Mouse (Mus musculus) lung, adult 2 months (tissue): ENCODE data around the gene Itga9. TPM values are rescaled to one million over a fixed set of nuclear protein-coding genes. Genes with fewer than 3 reads are reported as not detected.

Experiments used
- DNase-seq: peaks from one replicate; pipeline ENCODE4 v3.0.0; 2022
- H3K4me1 ChIP-seq: fragments of 200-500 bp; 2 replicates; pipeline ENCODE4 v1.6.1; 2011; ENCODE audit warnings: low read length; ENCODE audit not compliant: control insufficient read depth, insufficient read depth
- H3K4me3 ChIP-seq: fragments of 200-500 bp; replicated peaks from 2 replicates; pipeline ENCODE3; 2011; ENCODE audit warnings: low read depth, mild to moderate bottlenecking, control low read depth, low read length; ENCODE audit errors: extremely low read depth
- CTCF ChIP-seq: fragments of 200-500 bp; IDR thresholded peaks from 2 replicates; pipeline ENCODE4 v1.5.1; 2011; ENCODE audit warnings: mild to moderate bottlenecking, low read length, control low read depth; ENCODE audit not compliant: insufficient read depth
- POLR2A ChIP-seq: fragments of 200-500 bp; IDR thresholded peaks from 2 replicates; pipeline ENCODE4 v1.6.1; 2011; ENCODE audit warnings: low read depth, mild to moderate bottlenecking, control low read depth, low read length, borderline replicate concordance; ENCODE audit errors: extremely low read depth
- WGBS: fragments of 180-500 bp; shearing (Covaris S2); methylation state at CpG from one replicate; pipeline ENCODE4 v1.1.7; 2018; 5-methylcytosine and 5-hydroxymethylcytosine counted together
- polyA plus RNA-seq: library from polyadenylated mRNA; depleted of rRNA; stranded (reverse); fragments of >200 nt; gene quantifications from 2 replicates; pipeline ENCODE4 v1.2.3, GENCODE M21; 2012

Itga9 gene
- polyA plus RNA-seq, 1 experiment, result 66.2 TPM

GRCm38 (mm10) chr9:118866949-118867348 is 260.5 kb downstream of the Itga9 start:
- WGBS, result 84% methylated on average over 2 of the region's 2 CpGs
- Histone ChIP-seq H3K4me1 (no peaks in the 10 kb centered on the region), H3K4me3 (no peak overlapping the region)
- no peak for TF ChIP-seq CTCF
- TF ChIP-seq POLR2A, result no peak
- DNase-seq, result no peak

GRCm38 (mm10) chr9:118867851-118868250 is 261.4 kb downstream of the Itga9 start:
- 77% methylated on average over 8 of the region's 8 CpGs for WGBS
- TF ChIP-seq POLR2A (no peak), CTCF (no peak)
- H3K4me1 ChIP-seq, result no peaks in the 10 kb centered on the region
- H3K4me3 ChIP-seq, result no peak overlapping the region
- DNase-seq, result no peak

DNA sequence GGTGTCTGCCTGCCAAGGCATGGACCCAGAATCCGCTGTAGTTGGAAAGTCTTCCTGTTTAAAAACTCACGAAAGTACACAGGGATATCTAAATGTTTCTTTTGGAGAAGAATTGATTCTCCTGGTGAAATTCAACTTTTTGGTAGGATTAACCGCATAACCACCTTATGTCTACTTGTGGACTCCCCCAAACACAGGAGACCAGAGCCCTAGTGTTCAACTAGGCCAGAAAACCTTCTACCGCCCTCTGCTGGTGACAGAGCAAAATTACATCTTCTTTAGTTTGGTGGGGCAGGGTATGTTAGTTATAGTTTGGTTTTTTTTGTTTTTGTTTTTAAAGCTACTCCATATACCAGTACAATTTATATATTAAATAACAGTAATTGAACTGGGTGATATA is 264.6 kb downstream of the Itga9 start:
- DNase-seq, result no peak
- Histone ChIP-seq H3K4me3 (no peak overlapping the region), H3K4me1 (no peaks in the 10 kb centered on the region)
- peak; percentile 60 for TF ChIP-seq CTCF
- TF ChIP-seq POLR2A, result no peak
- 33% methylated on average over 4 of the region's 4 CpGs for WGBS

DNA sequence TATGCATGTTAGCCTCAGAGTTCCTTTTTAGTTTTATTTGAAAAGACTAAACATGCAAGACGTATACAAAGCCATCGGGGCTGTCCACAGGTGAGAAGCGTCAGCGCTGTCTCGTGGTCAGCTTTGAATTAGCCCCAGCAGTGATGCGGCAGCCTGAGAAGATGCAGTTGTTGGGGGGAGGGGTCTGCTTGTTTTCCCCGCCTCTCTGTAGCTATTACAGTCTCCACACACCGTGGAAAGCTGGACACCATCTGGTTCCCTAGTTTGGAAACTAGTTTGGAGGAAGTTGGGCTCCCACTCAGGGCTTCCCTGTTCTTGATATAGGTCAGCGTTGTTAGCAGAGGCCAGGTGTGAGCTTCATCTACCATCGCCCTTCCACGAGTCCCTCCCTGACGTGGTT is 266.5 kb downstream of the Itga9 start:
- DNase-seq, result no peak
- 84% methylated on average over 12 of the region's 12 CpGs for WGBS
- Histone ChIP-seq H3K4me1 (peaks cover 5% of the 10 kb centered on the region), H3K4me3 (no peak overlapping the region)
- TF ChIP-seq CTCF, result no peak
- TF ChIP-seq POLR2A, result no peak

DNA sequence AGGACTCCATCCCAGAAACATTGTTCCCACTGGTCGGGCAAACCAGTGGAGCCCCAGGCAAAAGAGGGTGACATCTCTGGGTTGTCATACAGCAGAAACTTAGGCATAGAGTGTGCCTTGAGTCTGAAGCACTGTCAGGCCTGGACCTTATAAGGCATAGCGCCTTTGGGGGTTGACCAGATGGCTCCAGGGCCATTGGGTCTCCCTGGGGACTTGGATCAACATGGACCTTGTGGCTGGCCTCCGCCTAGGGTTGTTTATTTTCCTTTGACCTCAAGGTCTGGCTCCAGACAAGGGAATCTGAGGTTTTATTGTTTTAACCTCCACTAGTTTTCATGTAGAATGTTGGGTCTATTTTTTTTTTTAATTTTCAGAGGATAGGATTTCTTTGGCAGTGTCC is 267.1 kb downstream of the Itga9 start:
- peaks cover 5% of the 10 kb centered on the region for H3K4me1 ChIP-seq
- H3K4me3 ChIP-seq, result no peak overlapping the region
- 68% methylated on average over 3 of the region's 3 CpGs for WGBS
- TF ChIP-seq CTCF (no peak), POLR2A (no peak)
- DNase-seq, result no peak

- Histone ChIP-seq H3K4me3 (no peak overlapping the region), H3K4me1 (peaks cover 5% of the 10 kb centered on the region)
- 64% methylated on average over 4 of the region's 4 CpGs for WGBS
- TF ChIP-seq POLR2A (no peak), CTCF (no peak)
- no peak for DNase-seq
These were observed 269.2 kb downstream of the Itga9 start for GRCm38 (mm10) chr9:118875705-118876104.

GRCm38 (mm10) chr9:118876902-118877301 is 270.4 kb downstream of the Itga9 start:
- 40% methylated on average over 10 of the region's 10 CpGs for WGBS

GRCm38 (mm10) chr9:118877365-118878008 is 271.0 kb downstream of the Itga9 start:
- 54% methylated on average over 7 of the region's 7 CpGs for WGBS
- H3K4me3 ChIP-seq, result no peak overlapping the region
- peaks cover 5% of the 10 kb centered on the region for H3K4me1 ChIP-seq
- TF ChIP-seq POLR2A (no peak), CTCF (no peak)
- peak; percentile 48 for DNase-seq

More at GRCm38 (mm10) chr9:118876902-118877301, 270.4 kb downstream of the Itga9 start:
- H3K4me3 ChIP-seq, result no peak overlapping the region
- peaks cover 5% of the 10 kb centered on the region for H3K4me1 ChIP-seq
- TF ChIP-seq CTCF, result no peak
- no peak for TF ChIP-seq POLR2A
- DNase-seq, result no peak

DNA sequence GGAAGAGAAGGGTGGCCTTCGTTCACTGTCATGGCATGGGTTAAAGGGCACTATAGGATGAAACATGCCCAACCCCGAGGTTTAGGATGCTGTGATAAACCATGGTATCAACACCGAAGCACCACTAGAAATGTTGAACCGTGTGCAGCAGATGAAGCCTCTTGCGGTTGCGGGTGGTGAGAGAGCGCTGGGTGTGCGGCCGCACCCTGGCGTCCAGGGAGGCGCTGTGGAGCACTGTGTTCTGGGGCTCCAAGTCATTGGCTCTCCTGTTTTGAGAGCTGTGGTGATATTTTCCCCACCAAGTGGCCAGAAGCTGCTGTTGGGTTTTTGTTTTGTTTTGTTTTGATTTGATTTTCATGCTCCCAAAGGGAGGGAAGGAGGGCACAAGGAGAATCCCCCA is 272.1 kb downstream of the Itga9 start:
- no peak for DNase-seq
- Histone ChIP-seq H3K4me3 (no peak overlapping the region), H3K4me1 (peaks cover 5% of the 10 kb centered on the region)
- TF ChIP-seq POLR2A, result no peak
- TF ChIP-seq CTCF, result no peak
- 86% methylated on average over 11 of the region's 11 CpGs for WGBS

DNA sequence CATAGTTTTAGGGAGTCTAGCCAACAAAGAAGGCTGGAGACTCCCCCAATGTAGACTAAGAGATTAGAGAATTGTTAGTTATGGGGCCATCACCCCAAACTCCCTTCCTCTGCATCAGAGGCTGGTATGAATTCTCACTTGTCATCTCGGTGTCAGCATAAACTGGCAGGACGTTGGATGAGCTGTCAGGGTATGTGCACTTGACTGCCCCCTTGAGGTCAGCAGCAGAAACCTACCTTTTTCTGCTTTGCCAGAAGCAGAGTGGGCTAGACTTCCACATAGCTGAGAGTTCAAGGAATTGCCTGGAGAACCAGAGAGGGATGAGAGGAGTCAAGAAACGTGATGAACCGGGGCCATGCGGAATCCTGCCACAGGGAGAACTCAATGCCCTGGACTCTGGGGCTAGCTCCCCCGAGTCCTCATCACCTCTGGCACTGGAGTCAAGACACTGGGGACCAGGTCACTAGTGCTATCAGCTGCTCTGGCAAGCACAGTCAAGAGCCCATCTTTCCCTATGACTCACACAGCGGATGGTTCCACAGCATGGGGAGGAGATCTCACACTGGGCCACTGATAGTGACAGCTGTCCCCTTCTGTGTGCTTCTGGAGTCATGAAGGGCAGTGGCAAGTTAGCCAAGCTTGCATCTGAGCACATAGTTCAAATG is 274.9 kb downstream of the Itga9 start:
- peak; percentile 78 for TF ChIP-seq CTCF
- no peak for TF ChIP-seq POLR2A
- WGBS, result 62% methylated on average over 7 of the region's 7 CpGs
- Histone ChIP-seq H3K4me3 (no peak overlapping the region), H3K4me1 (peaks cover 6% of the 10 kb centered on the region)
- no peak for DNase-seq
